Mouse (Mus musculus) retina, postnatal 1 day (tissue): ENCODE data around the gene Dntt.
A peak's percentile ranks its signal among the peaks of the same experiment; 100 is the strongest.

ENCODE experiments used
- DNase-seq: peaks from one replicate; pipeline ENCODE4 v3.0.0-alpha.2; 2012

Gene Dntt

GRCm38 (mm10) chr19:41029219-41029618 is at the start of gene Dntt:
TSS of gene Dntt (plus strand) at chr19:41029275.
- no peak for DNase-seq

- no peak for DNase-seq
Measured at GRCm38 (mm10) chr19:40980671-40981070, 48.4 kb upstream of the Dntt start.

- no peak for DNase-seq
Measured at GRCm38 (mm10) chr19:40984536-40984935, 44.5 kb upstream of the Dntt start.

DNA sequence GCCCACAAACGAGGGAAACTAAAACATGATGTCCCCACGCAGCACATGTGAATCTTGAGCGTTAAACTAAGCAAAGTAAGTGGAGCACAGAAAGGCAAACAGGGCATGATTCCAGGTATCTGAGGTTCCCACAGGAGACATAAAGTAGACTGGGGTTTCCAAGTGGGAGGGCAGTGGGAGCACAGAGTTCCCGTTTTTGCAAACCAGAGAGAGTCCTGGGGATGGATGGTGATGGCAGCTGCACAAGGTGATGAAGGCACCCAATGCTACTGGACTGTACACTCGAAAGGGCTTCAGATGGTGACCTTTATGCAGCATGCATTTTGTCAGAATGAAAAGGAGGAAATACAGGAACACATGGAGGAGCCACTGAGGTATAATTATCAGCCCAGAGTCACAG is 40.2 kb upstream of the Dntt start:
- DNase-seq, result no peak

DNA sequence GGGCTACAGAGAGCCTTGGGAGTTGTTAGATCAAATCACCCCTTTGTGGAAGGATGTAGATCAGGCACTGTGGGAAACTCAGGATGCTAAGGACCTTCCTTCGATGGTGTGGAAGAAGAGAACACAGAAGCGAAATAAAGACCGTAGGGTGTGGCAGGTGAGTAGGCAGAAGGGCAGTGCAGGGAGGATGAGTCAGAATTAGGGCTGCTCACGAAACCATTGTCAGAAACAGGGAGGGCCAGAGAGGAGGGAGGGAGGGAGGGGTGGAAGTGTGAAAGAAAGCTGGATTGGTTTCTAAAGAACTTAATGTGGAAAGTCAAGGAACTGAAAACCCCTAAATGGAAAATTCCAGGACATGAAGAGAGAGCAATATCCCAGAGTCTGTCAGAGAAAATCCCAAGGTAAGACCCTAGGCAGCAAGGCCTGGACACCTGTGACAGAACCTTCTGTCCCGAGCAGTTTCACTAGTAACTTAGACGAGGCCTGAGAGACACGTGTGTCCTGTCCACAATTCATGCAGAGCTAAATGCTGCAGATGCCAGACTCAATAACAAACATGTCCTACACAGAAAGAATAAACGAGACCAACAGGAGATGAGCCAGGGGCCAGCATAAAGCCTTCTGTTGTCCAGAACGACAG is 39.0 kb upstream of the Dntt start:
- no peak for DNase-seq

DNA sequence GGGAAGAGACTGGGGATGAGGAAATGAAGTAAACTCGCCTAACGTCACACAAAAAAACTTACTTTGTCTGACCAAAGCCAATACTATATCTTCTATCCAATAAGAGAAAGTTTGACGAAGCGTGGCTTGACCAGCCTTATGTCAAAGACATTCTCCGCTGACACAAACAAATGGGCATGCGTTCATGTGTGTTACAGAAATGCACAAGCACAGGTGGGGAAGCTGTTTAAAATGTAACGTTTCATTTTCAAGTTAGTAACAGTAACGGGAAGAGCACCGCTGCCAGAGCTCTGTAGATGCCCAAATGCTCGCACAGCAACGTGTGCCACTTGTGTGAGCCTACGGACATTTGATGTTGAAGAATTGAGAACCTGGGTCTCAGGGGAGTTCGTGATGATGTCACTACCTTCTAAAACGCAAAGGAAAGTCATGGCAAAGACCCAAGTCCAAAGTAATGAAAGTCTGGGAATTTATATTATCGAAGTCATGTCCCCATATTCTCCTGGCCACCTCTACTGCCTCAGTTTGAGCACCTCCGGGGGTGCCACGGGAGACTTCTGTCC is 38.2 kb upstream of the Dntt start:
- no peak for DNase-seq

DNA sequence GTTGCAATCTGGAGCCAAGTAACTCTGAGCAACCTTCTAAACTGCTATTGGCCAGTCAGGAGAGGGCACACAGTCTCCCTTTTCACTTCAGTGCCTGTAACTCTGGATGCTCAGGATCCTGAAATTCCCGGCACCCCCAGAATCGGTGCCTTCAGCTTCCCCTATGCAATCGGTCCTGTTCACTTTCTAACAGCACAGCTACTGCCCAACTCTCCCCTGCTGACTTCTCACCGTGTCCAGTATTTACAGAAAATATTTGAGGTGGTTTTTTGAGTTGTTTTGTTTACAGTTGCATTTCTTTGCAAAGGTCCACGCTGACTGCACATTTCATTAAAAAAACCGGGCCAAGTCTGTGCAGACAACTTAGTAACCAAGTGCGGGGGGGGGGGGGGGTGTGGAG is 37.4 kb upstream of the Dntt start:
- no peak for DNase-seq

- DNase-seq, result no peak
Measured at GRCm38 (mm10) chr19:40992096-40992495, 37.0 kb upstream of the Dntt start.

DNA sequence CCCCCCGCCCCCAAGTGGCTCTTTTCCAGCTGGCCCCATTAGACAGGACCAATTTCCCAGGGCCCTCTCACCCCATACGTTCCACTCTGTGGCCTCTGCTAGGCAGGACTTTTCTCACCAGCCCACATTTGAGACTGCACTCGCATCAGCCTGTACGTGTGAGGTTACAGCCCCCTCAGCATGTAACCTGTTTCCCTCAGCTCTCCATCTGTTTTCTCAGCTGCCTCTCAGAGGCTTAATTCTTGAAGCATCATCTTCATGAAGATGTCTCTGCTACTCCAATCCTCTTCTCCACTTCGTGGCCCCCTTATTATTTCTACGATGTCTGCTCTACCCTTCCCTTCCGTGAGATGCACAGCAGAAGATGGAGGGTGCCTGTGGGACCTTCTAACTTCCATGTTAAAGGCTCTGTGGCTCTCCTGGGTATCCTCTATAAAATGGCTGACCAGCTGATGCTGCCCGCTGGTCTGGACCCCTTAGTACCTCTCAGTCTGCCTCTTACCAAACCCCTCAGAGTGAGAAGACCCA is 36.5 kb upstream of the Dntt start:
- DNase-seq, result no peak

GRCm38 (mm10) chr19:40993356-40993755 is 35.7 kb upstream of the Dntt start:
- DNase-seq, result no peak

DNA sequence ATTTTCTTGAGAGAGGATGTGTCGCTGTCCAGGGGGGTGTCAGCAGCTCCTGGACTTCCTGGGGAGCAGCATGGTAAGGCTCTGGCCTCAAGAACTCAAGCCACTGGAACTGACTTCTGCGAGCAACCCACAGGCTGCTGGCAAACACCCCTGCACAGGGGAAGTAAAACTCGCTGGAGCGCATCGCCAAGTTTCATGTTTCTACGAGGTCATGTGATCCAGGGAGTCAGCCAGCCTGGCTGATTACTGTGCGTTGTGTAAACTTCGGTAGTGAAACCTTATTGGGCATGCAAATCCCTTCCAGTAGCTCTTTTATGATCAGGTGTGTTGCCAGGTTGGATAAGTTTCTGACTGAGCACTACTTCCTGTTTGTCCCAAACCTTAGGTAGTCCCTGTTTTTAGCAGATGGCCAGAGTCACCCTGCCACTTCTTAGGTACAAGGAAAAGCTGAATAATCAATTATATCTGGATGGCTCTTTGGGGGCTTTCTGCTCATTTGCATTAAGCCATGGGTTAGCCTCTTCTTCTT is 35.0 kb upstream of the Dntt start, which contains the start of gene Blnk:
TSS of gene Blnk (minus strand) at position 479 of the 529 bp plus-strand sequence.
- DNase-seq, result no peak

GRCm38 (mm10) chr19:40994911-40995310 is 34.2 kb upstream of the Dntt start:
- DNase-seq, result no peak

DNA sequence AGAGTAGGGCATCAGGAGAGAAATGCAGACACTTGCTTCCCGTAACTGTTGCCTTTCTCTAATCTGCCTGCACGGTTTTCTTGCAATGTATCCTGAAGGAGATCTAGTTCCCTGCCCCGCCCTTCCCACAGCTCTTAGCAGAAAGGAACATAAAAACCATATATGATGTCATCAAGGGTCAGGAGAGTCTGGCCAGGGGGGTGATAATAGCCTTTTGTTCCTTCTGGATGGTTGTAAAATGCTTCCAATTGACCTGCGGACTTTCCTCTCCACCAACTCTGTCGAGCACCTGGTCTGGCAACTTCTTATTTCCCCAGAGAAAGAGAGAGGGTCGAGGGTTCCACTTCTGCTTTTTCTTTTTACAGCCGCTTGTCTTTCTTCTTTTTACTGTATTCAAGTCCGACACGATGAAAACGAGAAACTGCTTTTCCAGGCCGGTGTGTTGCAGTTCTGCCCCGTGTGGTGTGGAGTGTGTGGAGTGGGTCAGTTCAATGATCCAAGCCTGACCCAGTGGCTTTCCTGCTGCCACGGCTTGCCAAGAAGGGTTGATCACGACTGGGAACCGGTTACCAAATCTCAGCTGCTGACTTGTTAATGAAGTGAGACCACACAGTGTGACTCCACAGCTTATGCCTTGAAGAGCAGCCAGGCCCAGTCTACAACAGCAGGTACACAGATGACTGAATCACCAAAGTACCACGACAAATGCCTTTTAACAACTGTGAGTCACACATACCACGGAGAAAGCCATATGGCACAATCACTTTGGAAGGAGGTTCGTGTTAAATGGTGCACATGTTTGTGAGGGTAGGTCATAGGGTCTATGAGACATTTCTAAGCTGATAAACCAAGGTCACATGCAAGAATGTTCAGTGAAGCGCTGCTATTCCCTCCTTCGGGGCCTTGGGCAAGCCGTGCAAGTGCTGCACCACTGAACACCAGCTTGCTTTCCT is 33.4 kb upstream of the Dntt start:
- peak; percentile 14 for DNase-seq

DNA sequence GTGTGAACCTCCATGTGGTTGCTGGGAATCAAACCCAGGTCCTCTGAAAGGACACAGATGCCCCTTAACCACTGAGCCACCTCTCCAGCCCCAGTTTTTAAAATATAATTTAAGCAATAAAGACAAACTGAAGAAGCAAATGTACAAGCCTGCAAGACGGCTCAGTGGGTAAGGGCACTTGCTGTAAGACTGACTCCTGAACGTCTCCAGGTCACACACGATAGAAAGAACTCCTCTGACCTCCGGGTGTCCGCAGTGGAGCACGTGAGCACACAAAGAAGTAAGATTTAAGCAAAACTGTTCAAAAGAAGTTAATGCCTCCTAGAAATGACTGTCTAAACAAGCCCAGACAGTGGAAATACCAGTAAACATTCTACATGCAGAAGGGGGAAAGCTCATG is 32.4 kb upstream of the Dntt start:
- no peak for DNase-seq

- DNase-seq, result no peak
Measured at GRCm38 (mm10) chr19:40998469-40999170, 30.5 kb upstream of the Dntt start.

- no peak for DNase-seq
Measured at GRCm38 (mm10) chr19:40999569-40999968, 29.5 kb upstream of the Dntt start.

DNA sequence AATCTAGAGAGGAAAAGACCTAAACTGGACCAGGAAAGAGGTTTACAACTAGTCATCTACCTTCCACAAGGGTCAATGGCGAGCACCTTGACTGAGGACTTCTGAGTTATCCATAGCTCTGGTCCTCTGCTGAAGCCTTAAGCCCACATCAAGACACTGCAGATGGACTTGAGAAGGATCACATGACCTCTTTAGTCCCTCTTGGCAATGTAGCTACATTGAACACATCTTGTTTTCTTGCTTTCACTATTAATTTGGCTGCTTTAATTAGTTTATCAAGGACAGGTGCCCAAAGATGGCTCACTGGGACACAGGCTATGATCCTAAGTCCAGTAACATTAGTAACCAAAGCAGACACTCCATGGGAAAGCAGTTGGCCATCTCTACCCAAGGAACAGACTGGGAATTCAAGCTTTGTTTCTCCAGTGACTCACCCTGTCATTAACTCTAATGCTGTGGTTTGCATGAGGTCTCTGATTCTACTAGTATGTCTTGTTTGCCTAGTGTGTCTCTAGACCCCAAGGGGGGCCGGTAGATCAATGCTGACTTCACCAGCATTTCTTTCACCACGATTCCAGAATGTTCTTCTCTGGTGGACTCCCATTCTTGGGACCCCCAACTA is 25.3 kb upstream of the Dntt start:
- DNase-seq, result no peak

DNA sequence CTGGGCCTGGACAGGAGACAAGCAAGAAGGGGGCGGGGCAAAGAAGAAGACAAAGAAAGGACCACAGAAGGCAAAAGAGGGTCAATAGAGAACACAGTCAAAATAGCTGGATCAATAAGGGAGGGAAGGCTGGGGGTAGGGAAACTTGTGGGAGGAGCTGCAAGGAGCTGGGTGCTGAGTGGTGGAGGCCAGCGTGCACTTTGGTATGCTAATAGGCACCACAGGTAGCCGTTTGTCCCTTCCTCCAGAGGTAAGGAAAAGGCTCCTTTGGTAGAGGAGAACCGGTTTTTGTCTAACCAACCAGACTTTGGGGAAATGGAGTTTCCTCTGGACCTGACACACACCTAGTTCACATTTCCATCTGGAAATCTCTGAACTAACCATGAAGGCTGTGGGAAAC is 22.5 kb upstream of the Dntt start:
- no peak for DNase-seq

GRCm38 (mm10) chr19:41007326-41007725 is 21.7 kb upstream of the Dntt start:
- DNase-seq, result peak; percentile 51

DNA sequence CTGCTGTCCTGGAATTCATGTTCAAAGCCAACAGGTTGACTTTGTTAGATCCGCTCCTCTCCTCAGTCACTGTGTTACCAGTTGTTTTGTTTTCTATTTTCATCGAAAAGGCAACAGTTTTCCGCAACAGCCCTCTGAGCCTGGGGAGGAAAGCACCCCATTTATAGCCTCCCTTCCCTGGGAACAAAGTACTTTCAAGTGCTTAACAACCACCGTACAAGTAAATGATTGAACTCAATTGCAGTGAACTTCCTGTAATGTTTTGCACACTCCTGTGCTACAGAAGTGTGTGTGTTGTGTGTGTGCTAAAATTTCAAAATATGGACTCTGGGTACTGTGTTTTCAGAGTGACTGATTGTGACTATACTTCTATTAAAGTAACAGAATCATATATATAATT is 21.3 kb upstream of the Dntt start:
- no peak for DNase-seq

GRCm38 (mm10) chr19:41008674-41009395 is 20.2 kb upstream of the Dntt start:
- DNase-seq, result no peak

DNA sequence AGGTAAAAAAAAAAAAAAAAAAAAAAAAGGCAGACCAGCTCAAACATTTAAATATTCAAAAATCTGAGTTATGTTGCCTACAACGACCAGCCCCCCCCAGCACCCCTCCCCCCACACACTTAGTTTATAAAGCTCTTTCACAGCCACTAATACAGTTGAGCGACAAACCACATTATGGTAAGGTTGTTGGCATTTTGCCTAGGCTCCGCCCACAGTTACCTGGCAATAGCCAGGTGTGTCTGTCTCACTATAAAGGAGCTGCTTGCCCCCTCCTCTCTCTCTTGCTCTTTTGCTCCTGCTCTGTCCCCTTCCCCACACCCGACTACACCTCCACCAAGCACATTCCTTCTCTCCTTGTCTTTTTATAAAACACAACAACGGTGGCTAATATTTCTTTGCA is 17.4 kb upstream of the Dntt start:
- no peak for DNase-seq
